8 mouse cellular contexts compared by ENCODE assay signal in the genomic region with DNA sequence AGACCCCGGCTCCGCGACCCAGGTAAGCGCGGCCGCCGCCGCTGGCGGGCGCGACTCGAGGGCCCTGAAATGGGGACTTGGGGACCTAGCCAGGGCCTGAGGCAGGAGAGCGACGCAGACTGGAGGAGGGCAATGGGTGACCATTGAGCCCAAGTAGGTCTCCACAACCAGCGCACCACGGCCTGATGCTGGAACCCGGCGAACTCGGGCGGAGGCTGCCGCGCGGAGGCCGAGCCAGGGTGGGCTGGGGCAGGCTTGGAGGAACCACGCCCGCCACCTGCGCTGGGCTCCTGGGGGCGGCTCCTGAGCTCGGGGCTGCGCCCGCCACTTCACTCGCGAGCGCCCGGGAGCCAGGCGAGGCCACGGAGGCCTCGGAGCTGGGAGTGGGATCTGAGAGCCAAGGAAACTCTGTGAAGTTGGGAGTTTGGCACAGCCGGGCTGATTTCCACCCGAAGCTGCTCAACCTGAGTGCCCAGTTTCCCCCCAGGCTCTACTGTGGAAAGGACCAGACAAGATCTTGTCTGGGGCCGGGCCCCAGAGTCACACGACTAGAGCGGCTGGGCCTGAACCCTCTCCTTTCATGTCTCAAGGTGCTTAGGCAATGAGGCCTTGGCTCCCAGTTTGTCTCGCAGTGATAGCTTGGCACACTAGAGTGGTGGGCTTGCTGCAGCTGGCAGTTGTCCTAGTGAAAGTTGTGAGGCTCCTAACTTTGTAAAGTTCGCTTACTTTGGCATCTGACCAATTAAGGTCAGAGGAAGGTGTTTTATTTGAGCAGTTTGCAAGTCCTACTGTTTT. TPM values are rescaled to one million over a fixed set of nuclear protein-coding genes. Genes with fewer than 3 reads are reported as not detected.
DNase-seq lines count a peak whose midpoint lies in the region; ATAC-seq lines count a peak whose summit lies in the region.

No protein-coding gene starts in this region.

- H3K4me3 ChIP-seq in hindbrain, embryonic 10.5 days = peak overlapping the region; percentile 76
- H3K4me3 ChIP-seq in limb, embryonic 15.5 days = peak overlapping the region; percentile 66

- no peaks in the 10 kb centered on the region for H3K36me3 ChIP-seq in hindbrain, embryonic 10.5 days
- H3K36me3 ChIP-seq in limb, embryonic 15.5 days = no peaks in the 10 kb centered on the region

- WGBS in hindbrain, embryonic 10.5 days = 2% methylated on average over 45 of the region's 45 CpGs
- 2% methylated on average over 43 of the region's 45 CpGs for WGBS in limb, embryonic 15.5 days

- H3K27me3 ChIP-seq in hindbrain, embryonic 10.5 days (ENCODE audit: insufficient read depth, poor library complexity, severe bottlenecking) = peaks cover 70% of the 10 kb centered on the region
- H3K27me3 ChIP-seq in limb, embryonic 15.5 days = peaks cover 52% of the 10 kb centered on the region

- 0 out of 2 replicates have a peak, but pooled peaks have one; percentile 35 for ATAC-seq in limb, embryonic 15.5 days (ENCODE audit: insufficient number of reproducible peaks, low FRiP score, low TSS enrichment, low read depth)

- H3K4me2 ChIP-seq in limb, embryonic 15.5 days = peak overlapping the region; percentile 98

- H3K27ac ChIP-seq in hindbrain, embryonic 10.5 days = peak overlapping the region; percentile 79
- H3K27ac ChIP-seq in limb, embryonic 15.5 days = no peak overlapping the region

- DNase-seq in adrenal gland, postnatal 14 days = peak; percentile 14
- DNase-seq in adrenal gland, adult 2 months = no peak
- DNase-seq in thymus, postnatal 4 days = peak; percentile 10
- no peak for DNase-seq in thymus, adult 18-20 months
- DNase-seq in hindbrain, embryonic 10.5 days (ENCODE audit: low spot score) = peak; percentile 54
- peak; percentile 6 to 19 for DNase-seq in right cerebral cortex, adult 2 months (ENCODE audit: low spot score in 2 of 2)
- DNase-seq in spleen, postnatal 36 days (ENCODE audit: low spot score in 2 of 2) = no peak

- H3K9ac ChIP-seq in limb, embryonic 15.5 days = peak overlapping the region; percentile 51

- peaks cover 15% of the 10 kb centered on the region for H3K4me1 ChIP-seq in hindbrain, embryonic 10.5 days (replicated peaks)
- peaks cover 14% of the 10 kb centered on the region for H3K4me1 ChIP-seq in limb, embryonic 15.5 days

- no peaks in the 10 kb centered on the region for H3K9me3 ChIP-seq in hindbrain, embryonic 10.5 days
- H3K9me3 ChIP-seq in limb, embryonic 15.5 days = no peaks in the 10 kb centered on the region

RNA-seq across cellular contexts. Expression of gene Syt9, which starts 0.8 kb away (rescaled TPM):
- total RNA-seq in adrenal gland, postnatal 14 days (2021) = 4.2 and 5.9 TPM in 2 replicates
- total RNA-seq in adrenal gland, adult 2 months (2021) = 1 to 10 TPM; 2.1 to 3.6 TPM
- polyA plus RNA-seq in adrenal gland, adult 2 months (2012; rRNA removed) = 1.9 and 2.7 TPM in 2 replicates
- polyA plus RNA-seq in hindbrain, embryonic 10.5 days (2016; fragmentation: Nextera tagmentation; extraction: Ambion mirVana) = 3.6 and 3.7 TPM in 2 replicates
- polyA plus RNA-seq in limb, embryonic 15.5 days (2015; fragmentation: Nextera tagmentation; extraction: Ambion mirVana) = 2.7 and 3.2 TPM in 2 replicates

Comparison
In these comparisons a context has a peak if more than half of its experiments do, and no peak if none do; other contexts are left out.
1. DNase-seq: peak in adrenal gland, postnatal 14 days (single experiment), thymus, postnatal 4 days (single experiment), hindbrain, embryonic 10.5 days (single experiment) and right cerebral cortex, adult 2 months (2 of 2); none in adrenal gland, adult 2 months (single experiment), thymus, adult 18-20 months (0 of 2) and spleen, postnatal 36 days (0 of 2).